Mouse (Mus musculus) ovary, postnatal 14 days (tissue): ENCODE measurements around the gene Fbxl17.

ENCODE experiments used
- DNase-seq: peaks from one replicate; pipeline ENCODE4 v3.0.0; 2022; ENCODE audit warnings: low spot score

Gene Fbxl17

DNA sequence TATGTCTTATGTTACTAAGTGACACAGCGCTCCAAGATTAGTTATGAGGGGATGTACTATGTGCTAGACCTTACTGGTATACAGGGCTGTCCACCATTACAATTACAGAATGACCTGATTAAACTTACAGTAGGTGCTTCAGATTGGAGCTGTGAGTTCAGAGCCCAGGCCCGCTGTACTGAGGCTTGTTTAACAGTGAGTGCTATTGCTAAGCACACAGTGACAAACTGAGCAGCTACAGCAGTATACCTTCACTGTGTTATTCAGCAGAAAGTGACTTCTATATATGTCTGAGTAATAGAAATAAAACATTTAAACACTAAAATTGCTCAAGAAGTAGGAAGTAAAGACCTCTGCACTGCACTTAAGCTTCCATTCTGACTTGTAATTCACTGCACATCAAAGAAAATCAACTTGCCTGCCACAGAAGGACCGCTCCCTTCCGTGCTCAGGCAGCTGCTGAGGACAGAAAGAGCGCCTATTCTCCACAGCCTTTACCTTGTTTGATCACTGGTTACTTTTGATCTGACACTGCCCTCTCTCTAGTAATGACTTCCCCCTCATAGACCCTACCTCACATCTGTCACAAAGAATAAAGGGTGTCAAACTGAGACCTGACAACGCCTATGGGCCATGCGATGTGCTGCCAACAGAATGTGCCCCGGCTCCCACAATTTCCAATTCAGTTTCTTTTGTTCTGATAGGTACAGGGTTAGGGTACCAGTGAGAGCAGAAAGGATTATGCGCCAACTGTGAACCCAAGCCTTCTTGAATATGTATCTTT is 39.9 kb downstream of the Fbxl17 start:
- DNase-seq: no peak

GRCm38 (mm10) chr17:63458052-63458451 is 41.8 kb downstream of the Fbxl17 start:
- DNase-seq: no peak

- no peak for DNase-seq
These were observed 48.4 kb downstream of the Fbxl17 start for GRCm38 (mm10) chr17:63451311-63452006.

GRCm38 (mm10) chr17:63447691-63448090 is 52.1 kb downstream of the Fbxl17 start:
- DNase-seq: no peak

DNA sequence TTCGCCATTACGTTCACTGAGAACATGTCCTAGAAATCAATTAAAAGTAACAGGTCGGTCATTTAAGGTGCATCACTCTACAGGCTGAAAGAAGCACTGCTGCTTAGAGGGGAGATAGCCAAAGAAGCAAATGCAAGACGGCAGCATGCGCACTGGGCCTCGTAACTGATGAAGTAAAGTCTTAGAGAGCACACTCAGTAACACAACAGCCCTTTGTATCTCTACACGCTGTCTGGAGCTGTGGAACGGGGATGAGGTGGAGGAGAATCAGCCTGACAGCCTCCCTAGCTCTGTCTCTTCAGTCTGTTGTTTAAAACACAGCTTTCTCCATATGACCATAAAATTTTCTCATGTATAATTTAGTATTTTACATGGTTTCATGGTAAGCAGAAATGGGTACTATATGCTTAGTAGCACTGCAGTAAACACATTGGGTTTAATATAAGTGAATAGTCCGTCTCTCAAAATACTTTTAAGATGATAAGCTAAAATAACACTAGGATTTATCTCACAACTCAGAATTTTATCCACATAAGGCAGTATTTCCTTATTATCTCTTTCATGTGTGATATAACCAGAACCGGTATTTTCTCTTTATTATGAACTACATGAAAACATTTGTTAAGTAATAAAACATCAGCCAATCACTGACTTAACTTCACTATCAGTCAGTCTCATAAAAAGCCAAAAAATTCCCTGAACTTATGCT is 52.7 kb downstream of the Fbxl17 start:
- no peak for DNase-seq

DNA sequence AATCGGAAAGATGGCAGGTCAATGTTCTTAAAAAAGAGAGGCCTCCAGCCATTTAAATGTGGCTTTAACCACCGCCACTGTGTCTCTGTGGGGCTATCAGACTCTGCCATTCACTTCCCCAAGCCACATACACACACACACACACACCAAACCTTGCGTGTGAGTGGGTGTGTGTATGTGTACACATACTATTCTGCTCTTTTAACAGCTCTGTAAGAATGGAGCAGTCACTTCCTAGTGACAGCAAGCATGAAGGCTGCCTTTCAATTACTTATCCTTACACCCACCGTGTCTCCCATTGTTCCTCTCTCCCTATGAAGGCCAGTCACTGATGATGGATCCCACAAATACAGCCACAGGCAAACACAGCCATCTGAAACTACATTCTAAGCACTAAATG is 54.6 kb downstream of the Fbxl17 start:
- DNase-seq: no peak

DNA sequence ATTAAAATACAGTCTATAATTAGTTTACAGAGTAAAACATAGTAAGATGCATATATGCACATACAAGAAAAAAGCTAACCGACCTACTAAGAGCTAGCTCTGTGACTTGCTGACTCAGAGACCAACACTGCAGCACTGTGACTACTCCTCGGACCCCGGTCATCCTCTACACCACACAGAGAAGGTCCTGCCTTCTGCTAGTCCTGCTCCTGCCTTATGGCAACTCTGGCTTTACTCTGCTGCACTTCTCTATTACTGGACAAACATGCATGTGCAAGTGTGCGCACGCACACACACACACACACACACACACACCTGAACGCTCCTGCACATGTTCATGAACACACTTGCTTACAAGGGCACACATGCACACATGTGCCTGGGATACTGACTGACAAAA is 62.4 kb downstream of the Fbxl17 start:
- DNase-seq: no peak

- no peak for DNase-seq
These were observed 65.7 kb downstream of the Fbxl17 start for GRCm38 (mm10) chr17:63434081-63434480.

- DNase-seq: no peak
These were observed 68.2 kb downstream of the Fbxl17 start for GRCm38 (mm10) chr17:63431650-63432049.

GRCm38 (mm10) chr17:63430395-63431075 is 69.3 kb downstream of the Fbxl17 start:
- DNase-seq: no peak

GRCm38 (mm10) chr17:63423851-63424250 is 76.0 kb downstream of the Fbxl17 start:
- no peak for DNase-seq

DNA sequence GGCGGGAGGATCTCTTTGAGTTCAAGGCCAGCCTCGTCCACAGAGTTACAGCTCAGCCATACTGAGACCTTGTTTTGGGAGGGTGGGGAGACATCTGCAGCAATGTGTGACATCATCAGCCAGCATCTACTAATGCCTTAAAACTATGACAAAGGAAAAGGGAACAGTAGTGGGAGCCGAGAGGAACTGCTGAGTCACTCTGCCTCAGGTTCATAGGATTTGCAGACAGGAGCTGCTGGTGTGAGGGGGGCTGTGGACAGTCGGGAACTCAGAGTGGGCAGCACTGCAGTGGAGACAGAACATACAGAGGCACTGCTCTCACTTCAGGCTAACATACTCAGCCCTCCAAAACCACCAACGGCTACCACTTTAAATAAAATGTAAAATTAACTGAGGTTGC is 77.1 kb downstream of the Fbxl17 start:
- no peak for DNase-seq

GRCm38 (mm10) chr17:63421864-63422263 is 78.0 kb downstream of the Fbxl17 start:
- no peak for DNase-seq

DNA sequence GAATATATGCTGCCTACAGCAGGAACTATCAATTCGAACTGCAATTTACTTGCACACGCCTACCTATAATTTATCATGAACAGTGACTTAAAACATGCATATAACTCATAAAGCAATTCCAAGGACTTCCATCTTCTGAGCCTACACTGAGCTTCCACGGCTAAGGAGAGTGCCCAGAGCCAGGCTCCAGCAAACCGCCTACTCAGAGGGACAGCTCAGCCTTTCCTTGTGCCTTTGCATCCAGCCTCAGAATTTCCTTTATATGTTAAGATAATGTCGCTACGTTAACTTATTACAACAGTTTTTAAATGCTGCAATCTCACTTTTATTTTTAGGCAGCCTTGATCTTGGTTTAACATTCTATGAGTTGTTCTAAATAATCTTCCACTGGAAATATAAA is 80.3 kb downstream of the Fbxl17 start:
- DNase-seq: no peak

DNA sequence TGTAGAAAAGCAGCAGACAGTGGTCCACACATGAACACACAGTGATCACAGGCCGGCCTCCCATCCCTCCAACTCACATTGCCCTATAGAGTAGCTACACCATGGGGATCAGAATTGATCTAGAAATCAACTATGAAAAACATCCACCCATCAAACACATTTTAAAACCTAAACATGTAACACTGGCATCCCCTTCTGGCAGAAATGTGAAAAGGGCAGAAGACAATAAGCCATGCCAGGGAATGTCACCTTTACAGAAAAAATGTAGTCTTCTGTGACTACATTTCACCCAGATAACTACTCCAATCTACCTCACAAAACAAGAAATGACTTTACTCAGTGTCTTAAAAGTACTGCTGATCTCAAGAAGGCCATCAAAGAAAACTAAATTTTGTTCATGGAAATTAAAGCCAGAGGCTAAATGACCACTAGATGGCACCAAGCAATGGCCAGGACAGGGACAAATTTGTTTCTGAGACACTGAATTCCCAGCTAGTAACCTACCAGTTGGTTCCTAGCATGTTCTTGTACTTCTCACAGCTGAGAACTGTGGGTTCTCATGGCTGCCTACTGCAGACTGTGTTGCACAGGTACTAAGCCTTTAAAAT is 85.7 kb downstream of the Fbxl17 start:
- DNase-seq: no peak

DNA sequence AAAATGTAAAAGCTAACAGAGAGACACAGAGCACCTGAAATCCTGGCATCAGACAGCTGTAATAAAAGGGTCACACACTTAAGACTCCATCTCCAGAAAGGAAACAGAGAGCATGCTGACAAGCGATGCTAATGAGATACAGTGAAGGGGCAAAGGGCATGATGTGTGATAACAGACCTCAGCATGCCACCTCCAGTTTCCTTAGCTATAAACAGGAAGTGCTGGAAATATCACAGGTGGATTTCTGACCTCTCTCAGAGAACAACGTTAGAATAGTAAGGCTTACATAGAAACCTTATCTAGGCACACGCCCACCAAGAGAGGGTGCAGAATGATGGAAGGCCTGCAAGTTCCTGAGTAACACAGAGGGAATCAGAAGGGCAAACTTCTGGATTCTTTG is 88.3 kb downstream of the Fbxl17 start:
- no peak for DNase-seq

GRCm38 (mm10) chr17:63410101-63410500 is 89.7 kb downstream of the Fbxl17 start:
- DNase-seq: no peak

DNA sequence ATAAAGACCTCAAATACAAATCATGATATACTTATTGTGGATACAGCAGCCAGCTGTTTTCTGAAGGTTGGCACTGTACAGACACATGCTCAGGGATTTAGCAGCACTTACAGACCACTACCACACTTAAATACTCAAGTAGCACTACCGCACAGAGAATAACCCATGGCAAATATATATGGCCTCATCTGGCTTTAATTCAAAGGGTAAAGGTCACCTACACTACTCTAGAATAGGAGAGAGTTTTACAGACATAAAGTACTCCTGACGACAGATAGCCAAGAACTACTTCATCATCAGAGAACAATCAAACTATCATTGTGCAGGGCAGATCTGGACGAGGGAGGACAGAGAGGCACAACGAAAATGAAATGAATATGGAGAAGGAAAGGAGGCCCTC is 93.9 kb downstream of the Fbxl17 start:
- no peak for DNase-seq

DNA sequence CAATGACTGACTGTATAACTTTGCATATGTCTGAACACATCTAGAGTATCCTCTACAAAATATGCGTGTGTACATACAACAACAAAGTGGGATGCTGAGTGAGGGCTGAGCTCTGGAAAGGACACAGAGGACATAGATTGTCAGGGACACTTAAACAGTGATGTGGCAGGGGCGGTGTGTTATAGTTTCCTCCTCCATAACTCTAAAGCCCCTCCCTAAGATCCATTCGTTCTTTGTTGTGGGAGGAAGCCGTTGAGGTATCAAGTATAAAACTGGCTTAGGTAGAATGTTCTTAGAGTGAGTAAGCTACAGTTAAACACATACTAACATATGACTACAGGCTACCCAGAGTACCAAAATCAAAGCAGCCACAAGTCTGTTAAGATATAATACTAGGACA is 94.3 kb downstream of the Fbxl17 start:
- no peak for DNase-seq

- peak; percentile 31 for DNase-seq
These were observed 94.8 kb downstream of the Fbxl17 start for GRCm38 (mm10) chr17:63404968-63405367.

DNA sequence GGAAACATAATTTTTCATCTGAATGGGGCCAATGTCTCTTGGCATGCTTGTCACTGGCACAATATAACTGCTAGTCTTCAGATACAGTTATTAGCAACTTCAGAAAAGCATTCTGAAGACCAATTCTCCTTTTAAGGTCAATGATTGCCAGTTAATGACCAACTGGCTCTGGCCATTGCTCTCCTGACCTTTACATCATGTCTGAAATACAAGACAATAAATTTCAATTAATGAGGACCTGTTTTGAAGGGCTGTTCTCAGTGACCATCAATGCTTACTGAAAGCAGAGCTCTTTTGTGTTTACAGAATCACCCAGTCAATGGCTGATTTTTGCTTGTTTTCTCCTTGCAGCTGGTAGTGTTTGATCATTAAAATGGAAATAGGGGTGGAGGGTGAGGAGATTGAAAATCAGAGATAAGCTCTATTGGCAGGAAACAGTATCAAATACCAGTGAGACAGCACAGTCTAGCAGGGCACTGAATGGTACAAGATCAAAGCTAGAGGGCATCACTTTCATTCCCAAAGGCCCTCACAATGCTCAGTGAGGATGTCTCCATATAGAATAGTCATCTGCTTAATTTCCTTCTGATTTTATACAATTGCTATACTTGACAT is 95.9 kb downstream of the Fbxl17 start:
- DNase-seq: no peak
